Mouse (Mus musculus) midbrain, embryonic 10.5 days (tissue): ENCODE data around the gene Ppp1r12a. TPM values are rescaled to one million over a fixed set of nuclear protein-coding genes. Genes with fewer than 3 reads are reported as not detected.

Experiments
- DNase-seq: peaks from one replicate; pipeline ENCODE4 v3.0.0-alpha.2; 2017; ENCODE audit warnings: low spot score
- H3K27ac ChIP-seq: fragments of 300-500 bp; sonication (generic); replicated peaks from 2 replicates; pipeline ENCODE4 v1.5.1; 2016; ENCODE audit warnings: mild to moderate bottlenecking
- H3K27me3 ChIP-seq: fragments of 300-500 bp; sonication (generic); 2 replicates; pipeline ENCODE4 v1.6.1; 2016; ENCODE audit warnings: low read depth, mild to moderate bottlenecking; ENCODE audit not compliant: poor library complexity, severe bottlenecking
- H3K36me3 ChIP-seq: fragments of 300-500 bp; sonication (generic); 2 replicates; pipeline ENCODE4 v1.6.1; 2016; ENCODE audit warnings: mild to moderate bottlenecking, moderate library complexity
- H3K4me1 ChIP-seq: fragments of 300-500 bp; sonication (generic); 2 replicates; pipeline ENCODE4 v1.6.1; 2016
- H3K4me3 ChIP-seq: fragments of 300-500 bp; sonication (generic); 2 replicates; pipeline ENCODE4 v1.5.1; 2016; ENCODE audit warnings: mild to moderate bottlenecking, moderate library complexity
- H3K9me3 ChIP-seq: fragments of 300-500 bp; sonication (generic); replicated peaks from 2 replicates; pipeline ENCODE4 v1.6.1; 2016; ENCODE audit warnings: mild to moderate bottlenecking
- WGBS: fragments of 180-500 bp; shearing (Covaris S2); methylation state at CpG from one replicate; pipeline ENCODE4 v1.1.7; 2016; 5-methylcytosine and 5-hydroxymethylcytosine counted together
- polyA plus RNA-seq: library from polyadenylated mRNA; unstranded; fragments of >200 nt; fragmentation: Nextera tagmentation; extraction: Ambion mirVana; gene quantifications from 2 replicates; pipeline ENCODE4 v1.2.1, GENCODE M21; 2016

Ppp1r12a gene
- polyA plus RNA-seq, 1 experiment from 2014 or later: 70.7 TPM

- WGBS: 6% methylated on average over 12 of the region's 12 CpGs
- H3K9me3 ChIP-seq: no peaks in the 10 kb centered on the region
- peaks cover 12% of the 10 kb centered on the region; the same call in 1 of the 2 replicates for H3K36me3 ChIP-seq
- H3K27me3 ChIP-seq: peaks cover 25% of the 10 kb centered on the region
- peaks cover 38% of the 10 kb centered on the region for H3K4me1 ChIP-seq
- DNase-seq: peak; percentile 16
- H3K4me3 ChIP-seq: peak overlapping the region; percentile 92
- peak overlapping the region; percentile 90; the same call in 1 of the 2 replicates for H3K27ac ChIP-seq
These were observed 171.6 kb downstream of the Ppp1r12a start for GRCm38 (mm10) chr10:108333642-108334041.

Other genes with a start within 250 kb of the Ppp1r12a start
- 9.6 and 12.6 TPM in 2 replicates for gene Pawr, start 169.9 kb downstream of the Ppp1r12a start, polyA plus RNA-seq